8 mouse cellular contexts compared by ENCODE assay signal in genomic region chr2:126674441-126675168, GRCm38 (mm10). TPM values are rescaled to one million over a fixed set of nuclear protein-coding genes. Genes with fewer than 3 reads are reported as not detected.
DNase-seq lines count a peak whose midpoint lies in the region; ATAC-seq and TF ChIP-seq lines count a peak whose summit lies in the region.

No protein-coding gene starts in this region.

- WGBS in embryonic facial prominence, embryonic 10.5 days = under 1% methylated on average over 77 of the region's 77 CpGs
- under 1% methylated on average over 55 of the region's 77 CpGs for WGBS in kidney, embryonic 14.5 days
- WGBS in liver, embryonic 14.5 days (ENCODE audit: insufficient replicate concordance) = under 1% methylated on average over 77 of the region's 77 CpGs
- WGBS in stomach, embryonic 16.5 days = under 1% methylated on average over 74 of the region's 77 CpGs

- H3K9ac ChIP-seq in kidney, embryonic 14.5 days (ENCODE audit: low read depth, low read length) = peak overlapping the region; percentile 100
- H3K9ac ChIP-seq in liver, embryonic 14.5 days (replicated peaks) = peak overlapping the region; percentile 91
- peak overlapping the region; percentile 99 for H3K9ac ChIP-seq in stomach, embryonic 16.5 days (ENCODE audit: low read length)

- DNase-seq in 3134 (ENCODE audit: extremely low read depth, insufficient read length, low spot score) (peak; percentile 75), Patski (ENCODE audit: low read depth, low spot score) (no peak)
- peak; percentile 71 for DNase-seq in embryonic facial prominence, embryonic 10.5 days (ENCODE audit: low spot score)
- DNase-seq in gastrocnemius, postnatal 4 days (ENCODE audit: low spot score in 2 of 2) = peak; percentile 46 to 62
- DNase-seq in liver, embryonic 14.5 days (ENCODE audit: low read depth in 3 of 3, low spot score in 3 of 3) = peak in 2 of 3 experiments; percentile 18 to 35
- DNase-seq in naive thymus-derived CD4-positive, alpha-beta T cell, adult 2 months (ENCODE audit: low read depth) = peak; percentile 77

- H3K4me2 ChIP-seq in kidney, embryonic 14.5 days (replicated peaks; ENCODE audit: low read depth, low read length) = peak overlapping the region; percentile 57
- peak overlapping the region; percentile 86 for H3K4me2 ChIP-seq in liver, embryonic 14.5 days (ENCODE audit: low read depth)
- H3K4me2 ChIP-seq in stomach, embryonic 16.5 days (ENCODE audit: low read depth, low read length) = peak overlapping the region; percentile 76

- no peak for TF ChIP-seq EP300 in liver, embryonic 14.5 days (IDR thresholded peaks at IDR 0.05; ENCODE audit: low read depth)

- POLR2A ChIA-PET in Patski (lab: Charles Lee) = interaction anchor here (0.6 to 3.2 kb wide), 3 partner anchors 24 to 269 kb away, joined by 3 to 18 read pairs (median 3); partner anchors contain the start of gene Usp8

- in situ Hi-C loops in Patski (cut with MboI; ENCODE audit: low pct_unique_long_range_greater_than_20kb) = no loop called here

- ATAC-seq in Patski = peak; percentile 44
- ATAC-seq in kidney, embryonic 14.5 days (ENCODE audit: low FRiP score, low TSS enrichment) = peak; percentile 73
- peak; percentile 62 for ATAC-seq in liver, embryonic 14.5 days (ENCODE audit: insufficient read depth)
- ATAC-seq in stomach, embryonic 16.5 days (ENCODE audit: insufficient read depth, low FRiP score) = peak; percentile 44; the same call in 1 of the 2 replicates

- TF ChIP-seq CTCF in Patski (IDR thresholded peaks at IDR 0.05) = no peak
- TF ChIP-seq CTCF in liver, embryonic 14.5 days (IDR thresholded peaks at IDR 0.05; ENCODE audit: low read depth) = no peak

- peaks cover 31% of the 10 kb centered on the region for H3K36me3 ChIP-seq in embryonic facial prominence, embryonic 10.5 days (replicated peaks)
- H3K36me3 ChIP-seq in kidney, embryonic 14.5 days (ENCODE audit: control insufficient read depth, insufficient read depth, low read length) = no peaks in the 10 kb centered on the region; the same call in 1 of the 2 replicates
- no peaks in the 10 kb centered on the region for H3K36me3 ChIP-seq in liver, embryonic 14.5 days (replicated peaks; ENCODE audit: control insufficient read depth, insufficient read depth, low read depth)
- 0 out of 2 replicates have a peak, but pooled peaks cover 3% of the 10 kb centered on the region for H3K36me3 ChIP-seq in stomach, embryonic 16.5 days (ENCODE audit: control insufficient read depth, insufficient read depth, low read length)

- H3K9me3 ChIP-seq in embryonic facial prominence, embryonic 10.5 days = no peaks in the 10 kb centered on the region; the same call in 1 of the 2 replicates
- H3K9me3 ChIP-seq in kidney, embryonic 14.5 days (ENCODE audit: control insufficient read depth, low read length) = 0 out of 2 replicates have a peak, but pooled peaks cover 3% of the 10 kb centered on the region
- H3K9me3 ChIP-seq in liver, embryonic 14.5 days (ENCODE audit: control insufficient read depth, low read length) = no peaks in the 10 kb centered on the region
- H3K9me3 ChIP-seq in stomach, embryonic 16.5 days (replicated peaks; ENCODE audit: control insufficient read depth, low read length) = no peaks in the 10 kb centered on the region

- CTCF ChIA-PET in Patski (lab: Charles Lee) = no interaction called here

- no peaks in the 10 kb centered on the region for H3K27me3 ChIP-seq in Patski
- no peaks in the 10 kb centered on the region for H3K27me3 ChIP-seq in embryonic facial prominence, embryonic 10.5 days (replicated peaks; ENCODE audit: low read depth, poor library complexity, severe bottlenecking)
- no peaks in the 10 kb centered on the region for H3K27me3 ChIP-seq in kidney, embryonic 14.5 days (ENCODE audit: control insufficient read depth, insufficient read depth, low read length)
- no peaks in the 10 kb centered on the region for H3K27me3 ChIP-seq in liver, embryonic 14.5 days (ENCODE audit: control insufficient read depth, insufficient read depth, low read length)
- H3K27me3 ChIP-seq in stomach, embryonic 16.5 days (ENCODE audit: control insufficient read depth, insufficient read depth, low read length) = no peaks in the 10 kb centered on the region

- peak overlapping the region; percentile 100 for H3K27ac ChIP-seq in embryonic facial prominence, embryonic 10.5 days (replicated peaks)
- H3K27ac ChIP-seq in kidney, embryonic 14.5 days (ENCODE audit: low read depth, low read length) = peak overlapping the region; percentile 99
- peak overlapping the region; percentile 77 for H3K27ac ChIP-seq in liver, embryonic 14.5 days
- H3K27ac ChIP-seq in stomach, embryonic 16.5 days (ENCODE audit: low read length) = peak overlapping the region; percentile 99

- peak overlapping the region; percentile 96 for H3K4me3 ChIP-seq in embryonic facial prominence, embryonic 10.5 days
- H3K4me3 ChIP-seq in kidney, embryonic 14.5 days (ENCODE audit: low read length) = peak overlapping the region; percentile 94
- H3K4me3 ChIP-seq in liver, embryonic 14.5 days (ENCODE audit: insufficient read depth in 1 of 2, low read depth in 2 of 2, low read length in 2 of 2) = peak overlapping the region; percentile 85 to 88
- peak overlapping the region; percentile 91 for H3K4me3 ChIP-seq in stomach, embryonic 16.5 days (replicated peaks; ENCODE audit: low read length)

- peaks cover 25% of the 10 kb centered on the region for H3K4me1 ChIP-seq in embryonic facial prominence, embryonic 10.5 days
- H3K4me1 ChIP-seq in kidney, embryonic 14.5 days (ENCODE audit: control insufficient read depth, insufficient read depth, low read length) = peaks cover 23% of the 10 kb centered on the region
- peaks cover 15 to 18% of the 10 kb centered on the region in 2 experiments for H3K4me1 ChIP-seq in liver, embryonic 14.5 days (replicated peaks; ENCODE audit: control insufficient read depth in 2 of 2, insufficient read depth in 2 of 2, low read length in 1 of 2)
- peaks cover 21% of the 10 kb centered on the region for H3K4me1 ChIP-seq in stomach, embryonic 16.5 days (ENCODE audit: control insufficient read depth, insufficient read depth, low read length)

RNA-seq across cellular contexts. Expression of gene Gabpb1, which starts 1.5 kb away (rescaled TPM):
- polyA plus RNA-seq in Patski (2021) = 21.9 TPM
- polyA plus RNA-seq in embryonic facial prominence, embryonic 10.5 days (2016; fragmentation: Nextera tagmentation; extraction: Ambion mirVana) = 80.6 and 87.3 TPM in 2 replicates
- 10 to 100 TPM; 19.3 to 19.8 TPM for total RNA-seq in gastrocnemius, postnatal 4 days (2021)
- 47.4 and 65.8 TPM in 2 replicates for polyA plus RNA-seq in kidney, embryonic 14.5 days (2014; fragmentation: Nextera tagmentation; extraction: Ambion mirVana)
- 8.1 and 9.4 TPM in 2 replicates for polyA plus RNA-seq in liver, embryonic 14.5 days (2012; rRNA removed)
- polyA plus RNA-seq in liver, embryonic 14.5 days (2014; fragmentation: Nextera tagmentation; extraction: Ambion mirVana) = 23.1 and 25.7 TPM in 2 replicates
- polyA plus RNA-seq in stomach, embryonic 16.5 days (2015; fragmentation: Nextera tagmentation; extraction: Ambion mirVana) = 36.5 and 39.8 TPM in 2 replicates

RNA-seq across cellular contexts. Expression of gene Usp8, which starts 32.5 kb away (rescaled TPM):
- polyA plus RNA-seq in Patski (2021) = 73.8 TPM
- 42.1 and 44.0 TPM in 2 replicates for polyA plus RNA-seq in embryonic facial prominence, embryonic 10.5 days (2016; fragmentation: Nextera tagmentation; extraction: Ambion mirVana)
- 10 to 100 TPM; 27.6 to 30.6 TPM for total RNA-seq in gastrocnemius, postnatal 4 days (2021)
- polyA plus RNA-seq in kidney, embryonic 14.5 days (2014; fragmentation: Nextera tagmentation; extraction: Ambion mirVana) = 18.5 and 41.7 TPM in 2 replicates
- 8.3 and 12.1 TPM in 2 replicates for polyA plus RNA-seq in liver, embryonic 14.5 days (2012; rRNA removed)
- 17.8 and 18.8 TPM in 2 replicates for polyA plus RNA-seq in liver, embryonic 14.5 days (2014; fragmentation: Nextera tagmentation; extraction: Ambion mirVana)
- polyA plus RNA-seq in stomach, embryonic 16.5 days (2015; fragmentation: Nextera tagmentation; extraction: Ambion mirVana) = 44.0 and 47.9 TPM in 2 replicates

RNA-seq across cellular contexts. Expression of gene Hdc, which starts 55.5 kb away (rescaled TPM):
- polyA plus RNA-seq in Patski (2021) = 0.12 TPM
- polyA plus RNA-seq in embryonic facial prominence, embryonic 10.5 days (2016; fragmentation: Nextera tagmentation; extraction: Ambion mirVana) = 0.40 and 0.95 TPM in 2 replicates
- total RNA-seq in gastrocnemius, postnatal 4 days (2021) = 1 to 10 TPM; 2.9 to 3.5 TPM
- polyA plus RNA-seq in kidney, embryonic 14.5 days (2014; fragmentation: Nextera tagmentation; extraction: Ambion mirVana) = 16.3 and 45.6 TPM in 2 replicates
- polyA plus RNA-seq in liver, embryonic 14.5 days (2012; rRNA removed) = 3.7 and 4.6 TPM in 2 replicates
- 6.5 and 7.8 TPM in 2 replicates for polyA plus RNA-seq in liver, embryonic 14.5 days (2014; fragmentation: Nextera tagmentation; extraction: Ambion mirVana)
- 18.4 and 26.8 TPM in 2 replicates for polyA plus RNA-seq in stomach, embryonic 16.5 days (2015; fragmentation: Nextera tagmentation; extraction: Ambion mirVana)
